Mouse (Mus musculus): ENCODE measurements around the gene Tmem37. TPM values are rescaled to one million over a fixed set of nuclear protein-coding genes. Genes with fewer than 3 reads are reported as not detected.
"Not testable (repeated sequence)": the region's sequence is repeated elsewhere in the genome, so short reads cannot be mapped to it uniquely, and the experiment has no call there.

The Tmem37 gene
- total and polyA plus RNA-seq, 2 experiments from 2014 or later: 6.8 to 7.8 TPM

DNA sequence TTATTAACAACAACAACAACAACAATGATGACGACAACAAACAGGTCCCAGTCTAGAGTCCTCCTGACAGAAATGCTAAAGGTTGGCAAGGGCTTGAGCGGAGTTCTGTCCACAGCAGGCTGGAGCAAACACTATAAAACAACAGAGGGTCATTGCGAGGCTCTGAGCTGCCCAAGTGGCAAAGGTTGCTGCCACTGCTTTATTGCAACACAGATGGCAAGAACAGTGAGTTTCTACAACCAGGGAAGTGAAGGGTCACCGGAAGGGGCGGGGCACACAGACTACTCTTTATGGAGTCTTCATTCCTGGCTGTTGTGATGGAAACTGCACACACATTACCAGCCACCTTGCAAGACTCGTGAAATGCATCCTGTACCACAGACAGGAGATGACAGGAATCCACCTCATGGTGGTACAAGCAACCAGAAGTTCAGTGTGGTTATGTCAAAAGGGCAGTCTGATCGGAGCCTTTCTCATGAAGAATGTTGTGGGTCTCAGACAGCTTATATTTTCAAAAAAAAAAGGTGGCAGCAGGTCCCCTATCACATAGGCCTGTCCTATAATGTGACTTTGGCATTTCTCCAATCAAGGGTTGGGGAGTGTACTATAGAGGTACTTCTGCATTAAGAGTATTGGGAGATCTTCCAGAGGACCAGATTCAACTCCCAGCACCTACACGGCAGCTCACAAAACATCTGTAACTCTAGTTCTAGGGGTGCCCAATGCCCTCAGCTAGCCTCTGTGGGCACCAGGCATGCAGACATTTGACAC, 26.8 kb upstream of the Tmem37 start:
- no peaks in the 10 kb centered on the region for H3K27me3 ChIP-seq (ENCODE audit: control insufficient read depth, insufficient read depth, low read length)
- no peaks in the 10 kb centered on the region for H3K36me3 ChIP-seq (replicated peaks; ENCODE audit: control insufficient read depth, insufficient read depth, low read length)
- no peaks in the 10 kb centered on the region for H3K9me3 ChIP-seq (replicated peaks; ENCODE audit: control insufficient read depth, low read length)
- H3K4me3 ChIP-seq (ENCODE audit: low read depth, low read length): no peak overlapping the region
- no peak overlapping the region for H3K4me2 ChIP-seq (ENCODE audit: low read depth, low read length)
- H3K4me1 ChIP-seq (ENCODE audit: control insufficient read depth, insufficient read depth): no peaks in the 10 kb centered on the region
- TF ChIP-seq EP300 (IDR thresholded peaks at IDR 0.05; ENCODE audit: low read depth) (no peak), CTCF (IDR thresholded peaks at IDR 0.05; ENCODE audit: low read depth) (no peak)
- DNase-seq (ENCODE audit: low spot score) (no peak), ATAC-seq (ENCODE audit: insufficient read depth, low read depth) (no peak)
- WGBS: 71% methylated on average over 8 of the region's 8 CpGs
- no peak overlapping the region for H3K9ac ChIP-seq (replicated peaks; ENCODE audit: low read depth, low read length)
- H3K27ac ChIP-seq (ENCODE audit: low read depth): no peak overlapping the region

DNA sequence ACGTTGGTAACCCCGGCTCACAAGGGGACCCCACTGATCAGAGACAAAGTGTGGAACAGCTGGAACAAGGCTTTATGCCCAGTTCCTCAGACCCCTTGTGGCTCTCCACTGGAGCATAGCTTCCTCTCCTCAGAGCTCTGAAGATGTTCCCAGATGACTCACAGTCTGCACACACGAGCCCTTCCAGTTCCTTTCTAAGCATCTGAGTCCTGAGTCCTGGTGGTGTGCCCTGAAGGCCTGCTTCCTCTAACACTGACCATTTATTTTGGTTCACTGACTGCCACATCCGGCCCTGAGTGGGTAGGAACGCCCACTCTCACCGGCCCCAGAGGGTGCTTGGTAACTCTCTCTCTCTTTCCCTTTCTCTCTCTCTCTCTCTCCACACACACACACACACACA, 25.6 kb upstream of the Tmem37 start:
- H3K27me3 ChIP-seq (ENCODE audit: control insufficient read depth, insufficient read depth, low read length): no peaks in the 10 kb centered on the region
- H3K4me3 ChIP-seq (ENCODE audit: low read depth, low read length): no peak overlapping the region
- WGBS: 65% methylated on average over 6 of the region's 6 CpGs
- no peaks in the 10 kb centered on the region for H3K9me3 ChIP-seq (replicated peaks; ENCODE audit: control insufficient read depth, low read length)
- ATAC-seq (ENCODE audit: insufficient read depth, low read depth) (no peak), DNase-seq (ENCODE audit: low spot score) (no peak)
- H3K4me1 ChIP-seq (ENCODE audit: control insufficient read depth, insufficient read depth): no peaks in the 10 kb centered on the region
- H3K4me2 ChIP-seq (ENCODE audit: low read depth, low read length): no peak overlapping the region
- no peak overlapping the region for H3K9ac ChIP-seq (replicated peaks; ENCODE audit: low read depth, low read length)
- no peak for TF ChIP-seq EP300 (IDR thresholded peaks at IDR 0.05; ENCODE audit: low read depth)
- no peak for TF ChIP-seq CTCF (IDR thresholded peaks at IDR 0.05; ENCODE audit: low read depth)
- H3K36me3 ChIP-seq (replicated peaks; ENCODE audit: control insufficient read depth, insufficient read depth, low read length): no peaks in the 10 kb centered on the region
- H3K27ac ChIP-seq (ENCODE audit: low read depth): no peak overlapping the region

DNA sequence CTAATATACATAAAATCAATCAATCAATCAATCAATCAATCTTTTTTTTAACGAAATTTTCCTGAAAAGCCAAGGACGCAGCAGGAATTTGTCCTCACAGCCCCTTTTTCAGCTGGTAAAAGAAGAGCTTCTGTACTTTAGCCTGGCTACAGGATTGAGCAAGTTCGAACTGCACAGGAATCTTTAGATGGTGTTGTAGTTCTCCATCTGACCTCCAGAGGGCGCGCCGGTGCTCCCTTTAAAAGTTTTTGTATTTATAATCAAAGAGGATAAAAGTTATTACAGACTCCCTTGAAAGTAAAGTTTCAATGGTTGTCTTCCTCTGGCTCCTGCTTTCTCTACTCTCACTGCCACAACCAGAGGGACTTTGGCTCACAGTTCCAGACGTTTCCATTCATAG, 24.5 kb upstream of the Tmem37 start:
- DNase-seq (ENCODE audit: low spot score): no peak
- H3K4me2 ChIP-seq (ENCODE audit: low read depth, low read length): no peak overlapping the region
- H3K27me3 ChIP-seq (ENCODE audit: control insufficient read depth, insufficient read depth, low read length): no peaks in the 10 kb centered on the region
- no peaks in the 10 kb centered on the region for H3K36me3 ChIP-seq (replicated peaks; ENCODE audit: control insufficient read depth, insufficient read depth, low read length)
- no peak overlapping the region for H3K9ac ChIP-seq (replicated peaks; ENCODE audit: low read depth, low read length)
- 9% methylated on average over 7 of the region's 7 CpGs for WGBS
- no peaks in the 10 kb centered on the region for H3K4me1 ChIP-seq (ENCODE audit: control insufficient read depth, insufficient read depth)
- H3K9me3 ChIP-seq (replicated peaks; ENCODE audit: control insufficient read depth, low read length): no peaks in the 10 kb centered on the region
- peak; percentile 67 for TF ChIP-seq CTCF (IDR thresholded peaks at IDR 0.05; ENCODE audit: low read depth)
- TF ChIP-seq EP300 (IDR thresholded peaks at IDR 0.05; ENCODE audit: low read depth): no peak
- H3K4me3 ChIP-seq (ENCODE audit: low read depth, low read length): no peak overlapping the region
- no peak overlapping the region for H3K27ac ChIP-seq (ENCODE audit: low read depth)
- ATAC-seq (ENCODE audit: insufficient read depth, low read depth): no peak

DNA sequence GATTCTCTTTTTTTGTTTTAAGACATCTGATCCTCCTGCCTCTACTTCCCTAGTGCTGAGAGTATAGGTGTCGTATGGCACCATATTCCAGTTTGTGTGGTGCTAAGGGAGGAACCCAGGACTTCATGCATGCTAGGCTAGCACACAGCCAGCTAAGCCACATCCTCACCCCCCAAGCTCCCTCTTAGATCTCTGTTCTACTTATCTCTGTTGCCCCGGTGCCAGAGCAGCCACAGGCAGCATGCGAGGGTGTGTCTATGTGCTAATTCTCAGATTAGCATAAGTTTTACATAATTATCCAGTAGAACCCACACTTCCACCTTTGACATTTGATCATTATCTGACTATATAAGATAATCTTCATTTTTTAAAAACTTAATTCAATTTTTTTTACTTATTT, 21.0 kb upstream of the Tmem37 start:
- DNase-seq (ENCODE audit: low spot score) (no peak), ATAC-seq (ENCODE audit: insufficient read depth, low read depth) (no peak)
- Histone ChIP-seq H3K27me3 (ENCODE audit: control insufficient read depth, insufficient read depth, low read length) (no peaks in the 10 kb centered on the region), H3K4me3 (ENCODE audit: low read depth, low read length) (no peak overlapping the region), H3K4me2 (ENCODE audit: low read depth, low read length) (no peak overlapping the region), H3K27ac (ENCODE audit: low read depth) (no peak overlapping the region), H3K4me1 (ENCODE audit: control insufficient read depth, insufficient read depth) (no peaks in the 10 kb centered on the region), H3K9me3 (replicated peaks; ENCODE audit: control insufficient read depth, low read length) (no peaks in the 10 kb centered on the region), H3K9ac (replicated peaks; ENCODE audit: low read depth, low read length) (no peak overlapping the region), H3K36me3 (replicated peaks; ENCODE audit: control insufficient read depth, insufficient read depth, low read length) (no peaks in the 10 kb centered on the region)
- WGBS: 41% methylated on average over 3 of the region's 3 CpGs
- TF ChIP-seq EP300 (IDR thresholded peaks at IDR 0.05; ENCODE audit: low read depth) (no peak), CTCF (IDR thresholded peaks at IDR 0.05; ENCODE audit: low read depth) (no peak)

DNA sequence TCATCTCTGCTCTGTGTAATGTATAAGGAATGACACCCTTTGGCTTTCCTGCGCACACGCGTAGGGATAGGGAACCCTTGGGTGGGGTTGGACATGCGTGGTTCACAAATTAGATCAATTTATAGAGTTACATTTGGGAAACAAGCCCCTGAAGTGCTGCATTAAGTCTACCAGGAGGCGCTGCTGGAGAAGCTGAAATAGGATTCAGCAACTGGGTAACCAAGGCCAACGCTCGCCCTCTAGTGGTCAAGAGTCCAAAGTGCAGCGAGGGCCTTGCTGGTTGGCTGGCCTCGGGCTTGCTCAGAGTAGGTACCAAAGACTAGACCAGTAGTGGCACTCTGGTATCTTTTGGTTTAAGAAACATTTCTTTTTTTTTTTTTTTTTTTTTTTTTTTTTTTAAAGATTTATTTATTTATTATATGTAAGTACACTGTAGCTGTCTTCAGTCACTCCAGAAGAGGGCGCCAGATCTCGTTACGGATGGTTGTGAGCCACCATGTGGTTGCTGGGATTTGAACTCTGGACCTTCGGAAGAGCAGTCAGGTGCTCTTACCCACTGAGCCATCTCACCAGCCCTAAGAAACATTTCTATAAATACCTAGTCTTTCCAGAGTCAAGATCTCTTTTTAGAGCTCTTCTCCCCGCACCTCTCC, 19.7 kb upstream of the Tmem37 start:
- H3K27me3 ChIP-seq (ENCODE audit: control insufficient read depth, insufficient read depth, low read length); H3K27ac ChIP-seq (ENCODE audit: low read depth); H3K9ac ChIP-seq (replicated peaks; ENCODE audit: low read depth, low read length); H3K4me1 ChIP-seq (ENCODE audit: control insufficient read depth, insufficient read depth); H3K4me2 ChIP-seq (ENCODE audit: low read depth, low read length); H3K9me3 ChIP-seq (replicated peaks; ENCODE audit: control insufficient read depth, low read length); H3K36me3 ChIP-seq (replicated peaks; ENCODE audit: control insufficient read depth, insufficient read depth, low read length); H3K4me3 ChIP-seq (ENCODE audit: low read depth, low read length): not testable (repeated sequence)
- WGBS: 55% methylated on average over 11 of the region's 14 CpGs
- TF ChIP-seq CTCF (IDR thresholded peaks at IDR 0.05; ENCODE audit: low read depth): peak; percentile 96
- DNase-seq (ENCODE audit: low spot score): peak; percentile 70
- ATAC-seq (ENCODE audit: insufficient read depth, low read depth): 0 out of 2 replicates have a peak, but pooled peaks have one; percentile 32
